Mouse (Mus musculus): Measurements from ENCODE around the gene Cdk2ap2.
A peak's percentile ranks its signal among the peaks of the same experiment; 100 is the strongest.

The Cdk2ap2 gene

GRCm38 (mm10) chr19:4094348-4094747 lies 2.6 kb upstream of the Cdk2ap2 start:
- DNase-seq (ENCODE audit: low spot score in 2 of 2) = no peak

GRCm38 (mm10) chr19:4094774-4095303 lies 2.1 kb upstream of the Cdk2ap2 start:
- no peak for DNase-seq (ENCODE audit: low spot score in 2 of 2)

GRCm38 (mm10) chr19:4095802-4096201 lies 1.2 kb upstream of the Cdk2ap2 start:
- no peak for DNase-seq (ENCODE audit: low spot score in 2 of 2)

GRCm38 (mm10) chr19:4097441-4097825 lies 451 bp downstream of the Cdk2ap2 start:
- DNase-seq (ENCODE audit: low spot score in 2 of 2) = peak; percentile 72 to 80

GRCm38 (mm10) chr19:4098426-4098825 lies 1.4 kb downstream of the Cdk2ap2 start:
- no peak for DNase-seq (ENCODE audit: low spot score in 2 of 2)

- peak; percentile 91 to 96 for DNase-seq (ENCODE audit: low spot score in 2 of 2)
Observed at GRCm38 (mm10) chr19:4099056-4099455, 2.1 kb downstream of the Cdk2ap2 start.

- peak; percentile 78 to 81 for DNase-seq (ENCODE audit: low spot score in 2 of 2)
Observed at GRCm38 (mm10) chr19:4099837-4100717, 3.1 kb downstream of the Cdk2ap2 start, which contains the start of gene Pitpnm1. Gene Pitpnm1 (plus strand): TSS chr19:4099998.

- DNase-seq (ENCODE audit: low spot score in 2 of 2) = no peak
Observed at GRCm38 (mm10) chr19:4100718-4101261, 3.8 kb downstream of the Cdk2ap2 start.

GRCm38 (mm10) chr19:4101466-4101865 lies 4.5 kb downstream of the Cdk2ap2 start:
- no peak for DNase-seq (ENCODE audit: low spot score in 2 of 2)

GRCm38 (mm10) chr19:4102049-4102448 lies 5.1 kb downstream of the Cdk2ap2 start:
- DNase-seq (ENCODE audit: low spot score in 2 of 2) = no peak

GRCm38 (mm10) chr19:4102626-4103025 lies 5.6 kb downstream of the Cdk2ap2 start:
- DNase-seq (ENCODE audit: low spot score in 2 of 2) = no peak

GRCm38 (mm10) chr19:4103294-4103693 lies 6.3 kb downstream of the Cdk2ap2 start:
- no peak for DNase-seq (ENCODE audit: low spot score in 2 of 2)

GRCm38 (mm10) chr19:4103792-4104191 lies 6.8 kb downstream of the Cdk2ap2 start:
- no peak for DNase-seq (ENCODE audit: low spot score in 2 of 2)

GRCm38 (mm10) chr19:4104675-4105194 lies 7.8 kb downstream of the Cdk2ap2 start:
- no peak for DNase-seq (ENCODE audit: low spot score in 2 of 2)

GRCm38 (mm10) chr19:4106654-4107053 lies 9.7 kb downstream of the Cdk2ap2 start:
- no peak for DNase-seq (ENCODE audit: low spot score in 2 of 2)

- DNase-seq (ENCODE audit: low spot score in 2 of 2) = no peak
Observed at GRCm38 (mm10) chr19:4108535-4108934, 11.6 kb downstream of the Cdk2ap2 start.

GRCm38 (mm10) chr19:4112063-4112960 lies 15.3 kb downstream of the Cdk2ap2 start:
- DNase-seq (ENCODE audit: low spot score in 2 of 2) = no peak

- DNase-seq (ENCODE audit: low spot score in 2 of 2) = peak; percentile 72 to 83
Observed at GRCm38 (mm10) chr19:4113186-4113805, 16.3 kb downstream of the Cdk2ap2 start.

GRCm38 (mm10) chr19:4113806-4114230 lies 16.8 kb downstream of the Cdk2ap2 start:
- peak; percentile 45 to 55 for DNase-seq (ENCODE audit: low spot score in 2 of 2)

- DNase-seq (ENCODE audit: low spot score in 2 of 2) = no peak
Observed at GRCm38 (mm10) chr19:4114551-4114950, 17.6 kb downstream of the Cdk2ap2 start.

- DNase-seq (ENCODE audit: low spot score in 2 of 2) = no peak
Observed at GRCm38 (mm10) chr19:4115144-4115543, 18.2 kb downstream of the Cdk2ap2 start.
